Mouse (Mus musculus): ENCODE measurements around the gene Ggact. TPM values are rescaled to one million over a fixed set of nuclear protein-coding genes. Genes with fewer than 3 reads are reported as not detected.

Ggact gene
- polyA plus RNA-seq, 1 experiment from 2014 or later = 59.3 TPM

DNA sequence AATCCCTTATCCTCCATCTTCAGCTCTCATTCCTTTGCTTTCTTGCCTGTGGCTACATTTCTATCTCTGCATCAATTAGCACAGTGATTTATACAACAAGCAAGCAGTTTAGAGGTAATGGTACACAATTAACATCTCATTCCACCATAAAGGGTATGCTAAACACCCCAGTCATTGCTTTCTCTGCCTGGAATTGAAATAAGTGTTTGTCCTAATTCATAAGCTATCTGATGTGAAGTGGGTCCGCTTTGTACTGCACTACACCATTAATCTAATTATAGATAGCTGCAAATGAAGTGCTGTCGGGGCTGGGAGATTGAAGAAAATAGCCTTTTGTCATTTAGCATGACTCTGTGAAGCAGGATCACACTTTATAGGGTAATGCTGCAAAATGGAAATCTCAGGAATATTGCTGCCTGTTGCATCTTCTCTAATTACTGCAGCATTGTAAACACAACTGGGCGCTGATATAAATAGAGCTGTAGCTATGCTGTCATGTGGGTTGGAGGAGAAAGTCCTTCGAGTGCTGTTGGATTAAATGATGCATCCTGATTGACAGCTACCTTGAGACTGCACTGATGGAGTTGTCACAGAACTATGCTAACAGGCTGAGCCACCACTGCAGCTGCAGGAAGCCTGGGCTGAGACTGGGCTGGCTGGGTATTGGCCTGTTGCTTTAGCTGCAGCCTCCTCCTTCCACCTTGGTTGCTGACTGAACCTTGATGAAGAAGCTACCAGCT is 41.5 kb downstream of the Ggact start:
- no peak overlapping the region for H3K9ac ChIP-seq (ENCODE audit: low read length)
- H3K27me3 ChIP-seq (ENCODE audit: control insufficient read depth, insufficient read depth, low read length) = no peaks in the 10 kb centered on the region
- H3K4me2 ChIP-seq (replicated peaks; ENCODE audit: low read depth) = no peak overlapping the region
- ATAC-seq (ENCODE audit: low FRiP score, low TSS enrichment) (no peak), DNase-seq (ENCODE audit: low spot score) (no peak)
- TF ChIP-seq CTCF (IDR thresholded peaks at IDR 0.05; ENCODE audit: low read depth) (no peak), EP300 (optimal IDR thresholded peaks at IDR 0.05) (no peak)
- H3K9me3 ChIP-seq (ENCODE audit: control insufficient read depth, low read length) = no peaks in the 10 kb centered on the region
- 61% methylated on average over 4 of the region's 4 CpGs for WGBS
- no peaks in the 10 kb centered on the region for H3K36me3 ChIP-seq (ENCODE audit: control insufficient read depth, insufficient read depth, low read length)
- H3K27ac ChIP-seq (replicated peaks) = no peak overlapping the region
- no peaks in the 10 kb centered on the region for H3K4me1 ChIP-seq (replicated peaks; ENCODE audit: control insufficient read depth, insufficient read depth)
- H3K4me3 ChIP-seq (ENCODE audit: low read depth, low read length) = no peak overlapping the region

DNA sequence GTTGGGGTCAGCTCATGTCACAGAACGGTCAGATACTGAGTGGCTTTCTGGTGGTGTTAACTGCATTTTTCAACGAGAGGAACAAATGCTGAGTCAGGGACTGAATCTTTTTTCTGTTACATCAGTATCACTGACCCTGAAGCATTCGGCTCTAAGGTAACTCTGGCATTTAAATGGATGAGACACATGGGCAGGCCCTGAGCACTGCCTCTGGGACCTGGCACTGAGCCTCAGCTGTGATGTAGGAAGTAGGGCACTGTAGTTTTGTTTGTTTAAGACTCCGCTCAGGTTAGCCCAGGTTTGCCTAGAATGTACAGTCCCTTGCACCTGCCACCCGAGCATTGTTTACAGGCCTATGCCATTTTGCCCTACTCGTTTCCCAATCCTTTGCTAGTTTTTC is 43.7 kb downstream of the Ggact start:
- 71% methylated on average over 6 of the region's 6 CpGs for WGBS
- Histone ChIP-seq H3K4me2 (replicated peaks; ENCODE audit: low read depth) (no peak overlapping the region), H3K27me3 (ENCODE audit: control insufficient read depth, insufficient read depth, low read length) (no peaks in the 10 kb centered on the region), H3K9ac (ENCODE audit: low read length) (no peak overlapping the region), H3K36me3 (ENCODE audit: control insufficient read depth, insufficient read depth, low read length) (no peaks in the 10 kb centered on the region), H3K4me1 (replicated peaks; ENCODE audit: control insufficient read depth, insufficient read depth) (no peaks in the 10 kb centered on the region), H3K27ac (replicated peaks) (no peak overlapping the region), H3K4me3 (ENCODE audit: low read depth, low read length) (no peak overlapping the region), H3K9me3 (ENCODE audit: control insufficient read depth, low read length) (no peaks in the 10 kb centered on the region)
- no peak for DNase-seq (ENCODE audit: low spot score)
- ATAC-seq (ENCODE audit: low FRiP score, low TSS enrichment) = no peak
- TF ChIP-seq EP300 (optimal IDR thresholded peaks at IDR 0.05) (no peak), CTCF (IDR thresholded peaks at IDR 0.05; ENCODE audit: low read depth) (no peak)

DNA sequence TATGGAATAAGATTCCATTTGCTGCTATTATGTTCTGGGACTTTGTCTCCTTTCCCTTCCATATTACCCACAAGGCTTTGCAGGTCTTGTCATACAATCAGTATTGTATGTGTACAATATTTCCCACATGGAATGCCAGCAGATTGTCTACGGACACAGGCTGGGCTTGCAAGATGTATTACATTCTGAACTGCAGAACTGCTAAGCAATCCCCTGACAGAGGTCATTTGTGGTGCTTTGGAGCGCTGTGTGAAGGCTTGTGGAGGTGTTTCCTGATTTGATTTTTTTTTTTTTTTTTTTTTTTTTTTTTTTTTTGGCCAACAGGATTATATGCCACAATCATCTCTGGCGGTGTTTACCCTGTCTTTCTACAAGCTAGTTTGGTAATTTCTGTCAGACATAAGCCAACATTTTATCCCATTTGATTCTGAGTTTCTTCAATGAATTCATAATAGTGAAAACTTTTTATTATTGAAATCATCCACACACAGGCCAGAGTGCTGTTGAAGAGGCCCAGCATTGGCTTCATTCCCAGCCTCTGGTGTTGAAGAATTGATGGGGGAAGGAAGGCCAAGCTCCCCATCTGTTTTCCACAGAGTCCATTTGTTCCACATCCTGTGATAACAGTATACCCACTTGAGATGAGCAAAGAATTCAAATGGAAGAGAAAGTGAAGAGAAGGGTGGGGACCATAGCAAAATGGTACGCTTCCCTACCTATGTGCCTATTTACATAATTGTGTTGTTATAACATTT is 45.8 kb downstream of the Ggact start:
- no peak for ATAC-seq (ENCODE audit: low FRiP score, low TSS enrichment)
- no peak overlapping the region for H3K4me2 ChIP-seq (replicated peaks; ENCODE audit: low read depth)
- H3K36me3 ChIP-seq (ENCODE audit: control insufficient read depth, insufficient read depth, low read length) = no peaks in the 10 kb centered on the region
- H3K9me3 ChIP-seq (ENCODE audit: control insufficient read depth, low read length) = no peaks in the 10 kb centered on the region
- DNase-seq (ENCODE audit: low spot score) = no peak
- no peak for TF ChIP-seq EP300 (optimal IDR thresholded peaks at IDR 0.05)
- TF ChIP-seq CTCF (IDR thresholded peaks at IDR 0.05; ENCODE audit: low read depth) = no peak
- WGBS = 70% methylated on average over 4 of the region's 4 CpGs
- no peaks in the 10 kb centered on the region for H3K4me1 ChIP-seq (replicated peaks; ENCODE audit: control insufficient read depth, insufficient read depth)
- no peak overlapping the region for H3K4me3 ChIP-seq (ENCODE audit: low read depth, low read length)
- no peak overlapping the region for H3K9ac ChIP-seq (ENCODE audit: low read length)
- no peaks in the 10 kb centered on the region for H3K27me3 ChIP-seq (ENCODE audit: control insufficient read depth, insufficient read depth, low read length)
- H3K27ac ChIP-seq (replicated peaks) = no peak overlapping the region

DNA sequence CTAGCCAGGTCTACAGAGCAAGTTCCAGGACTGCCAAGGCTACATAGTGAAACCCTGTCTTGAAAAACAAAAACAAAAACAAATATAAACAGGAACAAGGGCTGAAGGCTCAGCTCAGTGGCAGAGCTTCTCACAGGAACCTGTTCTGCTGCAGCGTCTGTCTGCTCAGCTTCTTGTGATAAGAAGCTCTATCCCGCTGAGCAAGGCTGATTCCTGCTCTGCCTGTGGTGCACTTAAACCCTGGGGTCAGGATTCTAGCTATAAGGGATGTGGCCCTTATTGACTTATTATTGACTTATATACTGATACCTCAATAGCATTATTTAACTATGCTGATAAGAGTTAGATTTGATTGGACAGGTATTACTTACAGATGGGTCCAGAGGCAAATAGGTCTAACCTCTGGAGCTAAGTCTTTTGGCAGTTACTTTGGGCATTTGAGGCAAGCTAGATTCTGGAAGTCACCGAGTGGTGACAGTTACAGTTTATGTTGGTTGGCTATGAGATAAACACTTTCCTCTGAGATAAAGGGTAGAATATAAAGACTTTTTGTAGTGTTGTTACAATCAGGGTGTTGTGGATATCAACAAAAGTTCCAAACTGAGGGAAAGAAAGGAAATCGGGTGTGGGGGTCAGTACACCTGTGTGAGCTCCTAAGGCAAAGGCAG is 48.0 kb downstream of the Ggact start:
- Histone ChIP-seq H3K27me3 (ENCODE audit: control insufficient read depth, insufficient read depth, low read length) (no peaks in the 10 kb centered on the region), H3K9ac (ENCODE audit: low read length) (no peak overlapping the region), H3K27ac (replicated peaks) (no peak overlapping the region), H3K4me1 (replicated peaks; ENCODE audit: control insufficient read depth, insufficient read depth) (no peaks in the 10 kb centered on the region), H3K4me3 (ENCODE audit: low read depth, low read length) (no peak overlapping the region), H3K4me2 (replicated peaks; ENCODE audit: low read depth) (no peak overlapping the region), H3K36me3 (ENCODE audit: control insufficient read depth, insufficient read depth, low read length) (no peaks in the 10 kb centered on the region), H3K9me3 (ENCODE audit: control insufficient read depth, low read length) (no peaks in the 10 kb centered on the region)
- WGBS = 53% methylated on average over 4 of the region's 4 CpGs
- ATAC-seq (ENCODE audit: low FRiP score, low TSS enrichment) (no peak), DNase-seq (ENCODE audit: low spot score) (no peak)
- TF ChIP-seq CTCF (IDR thresholded peaks at IDR 0.05; ENCODE audit: low read depth) = no peak
- no peak for TF ChIP-seq EP300 (optimal IDR thresholded peaks at IDR 0.05)

DNA sequence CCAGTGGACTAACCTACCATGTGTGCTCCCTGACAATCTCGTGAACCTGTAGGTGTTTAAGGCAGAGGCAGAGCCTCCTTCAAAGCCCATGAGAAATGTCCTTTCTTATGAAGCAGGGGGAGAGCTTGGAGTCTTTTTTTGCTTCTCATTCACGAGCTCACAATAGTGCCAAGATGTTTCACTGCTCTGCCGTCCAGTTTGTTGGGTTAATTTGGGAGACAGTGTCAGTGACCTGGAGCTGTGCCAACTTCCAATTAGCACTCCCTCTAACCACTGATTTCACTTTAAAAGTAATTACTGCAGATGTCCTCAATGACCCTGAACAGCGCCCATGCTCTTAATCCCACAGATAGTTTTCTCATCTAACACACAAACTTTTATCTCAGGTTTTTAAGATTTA is 50.9 kb downstream of the Ggact start:
- H3K9ac ChIP-seq (ENCODE audit: low read length) = no peak overlapping the region
- WGBS = 52% methylated on average over 4 of the region's 4 CpGs
- H3K27ac ChIP-seq (replicated peaks) = no peak overlapping the region
- H3K4me3 ChIP-seq (ENCODE audit: low read depth, low read length) = no peak overlapping the region
- no peak for DNase-seq (ENCODE audit: low spot score)
- no peak for TF ChIP-seq CTCF (IDR thresholded peaks at IDR 0.05; ENCODE audit: low read depth)
- TF ChIP-seq EP300 (optimal IDR thresholded peaks at IDR 0.05) = no peak
- ATAC-seq (ENCODE audit: low FRiP score, low TSS enrichment) = no peak
- H3K36me3 ChIP-seq (ENCODE audit: control insufficient read depth, insufficient read depth, low read length) = no peaks in the 10 kb centered on the region
- no peaks in the 10 kb centered on the region for H3K9me3 ChIP-seq (ENCODE audit: control insufficient read depth, low read length)
- no peaks in the 10 kb centered on the region for H3K4me1 ChIP-seq (replicated peaks; ENCODE audit: control insufficient read depth, insufficient read depth)
- H3K27me3 ChIP-seq (ENCODE audit: control insufficient read depth, insufficient read depth, low read length) = no peaks in the 10 kb centered on the region
- no peak overlapping the region for H3K4me2 ChIP-seq (replicated peaks; ENCODE audit: low read depth)
